Mouse (Mus musculus) small intestine, adult 2 months (tissue): ENCODE data around the gene Rad54l2.

Experiments
- CTCF ChIP-seq: fragments of 200-500 bp; IDR thresholded peaks from 2 replicates; pipeline ENCODE4 v1.5.1; 2012; ENCODE audit warnings: low read depth, mild to moderate bottlenecking, control low read depth, inconsistent platforms, low read length, moderate library complexity, mixed read lengths; ENCODE audit not compliant: insufficient replicate concordance, insufficient read length; ENCODE audit errors: extremely low read depth
- POLR2A ChIP-seq: fragments of 200-500 bp; IDR thresholded peaks from 2 replicates; pipeline ENCODE4 v1.6.1; 2012; ENCODE audit warnings: low read depth, mild to moderate bottlenecking, control low read depth, inconsistent platforms, low read length, moderate library complexity

GRCm38 (mm10) chr9:106675480-106675879, 113.5 kb downstream of the Rad54l2 start:
- TF ChIP-seq CTCF (peak; percentile 68; the same call in 1 of the 2 replicates), POLR2A (no peak)
